Mouse (Mus musculus): ENCODE measurements around the gene Mlkl.

DNA sequence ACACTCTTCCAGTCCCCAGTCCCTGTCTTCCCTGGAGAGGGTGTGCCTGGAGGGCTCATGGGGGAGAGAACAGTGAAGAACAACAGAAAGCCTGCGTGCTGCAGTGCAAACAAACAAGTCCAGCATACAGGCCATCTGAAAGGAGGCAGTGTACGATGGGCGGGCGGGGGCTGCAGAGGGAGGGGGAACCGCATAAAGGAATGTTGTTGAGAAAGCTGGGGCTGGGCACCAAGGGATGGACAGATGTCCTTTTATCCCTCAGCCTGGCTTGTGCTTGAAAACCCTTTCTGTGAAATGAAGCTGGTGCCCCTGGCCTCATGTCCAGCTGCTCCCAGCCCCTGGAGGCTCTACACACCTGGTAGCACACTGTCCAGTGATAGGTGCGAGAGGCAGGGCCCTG is 37.2 kb upstream of the Mlkl start:
- TF ChIP-seq POLR2A (IDR thresholded peaks at IDR 0.05; ENCODE audit: low read depth, low read length) = no peak
- no peak for TF ChIP-seq RAD21 (IDR thresholded peaks at IDR 0.05; ENCODE audit: low read depth, low read length)
- TF ChIP-seq MAX (IDR thresholded peaks at IDR 0.05; ENCODE audit: low read length) = no peak
- no peak for TF ChIP-seq USF1 (IDR thresholded peaks at IDR 0.05; ENCODE audit: low read depth, low read length)

Data from CH12.LX (cell line).